Mouse (Mus musculus): ENCODE data around the gene 2310057J18Rik. TPM values are rescaled to one million over a fixed set of nuclear protein-coding genes. Genes with fewer than 3 reads are reported as not detected.
"Not testable (repeated sequence)": the region's sequence is repeated elsewhere in the genome, so short reads cannot be mapped to it uniquely, and the experiment has no call there.

2310057J18Rik gene
- not detected for total RNA-seq (2021)
- long read RNA-seq = 0 reads

GRCm38 (mm10) chr10:28986203-28986602 lies at the start of gene 2310057J18Rik:
2310057J18Rik (minus strand) TSS chr10:28986303.
- no peak for DNase-seq (ENCODE audit: low spot score in 2 of 2)

GRCm38 (mm10) chr10:29029960-29030359 lies 43.9 kb upstream of the 2310057J18Rik start:
- DNase-seq (ENCODE audit: low spot score in 2 of 2) = not testable (repeated sequence)

- DNase-seq (ENCODE audit: low spot score in 2 of 2) = no peak
Observed at GRCm38 (mm10) chr10:29019496-29020270, 33.6 kb upstream of the 2310057J18Rik start.

DNA sequence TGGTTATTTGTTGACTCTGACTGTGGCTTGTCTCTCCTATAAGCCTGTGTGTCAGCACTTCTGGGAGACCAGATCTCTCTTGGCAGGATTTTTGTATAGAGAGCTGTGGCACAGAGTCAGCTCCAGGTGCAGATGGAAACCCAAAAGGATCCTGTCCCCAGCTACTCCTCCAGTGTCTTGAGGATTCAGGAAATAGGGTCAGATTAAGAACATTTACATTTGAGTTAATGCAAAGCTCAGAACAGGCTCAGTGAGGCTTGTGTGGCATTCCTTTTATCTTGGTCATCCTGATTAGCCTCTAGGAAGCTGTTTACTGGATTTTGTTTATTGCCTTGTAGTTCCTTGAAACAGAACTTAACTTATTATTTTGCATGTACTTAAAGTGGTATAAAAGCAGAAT lies 11.7 kb upstream of the 2310057J18Rik start:
- no peak for DNase-seq (ENCODE audit: low spot score in 2 of 2)

- DNase-seq (ENCODE audit: low spot score in 2 of 2) = no peak
Observed at GRCm38 (mm10) chr10:28988990-28989389, 2.9 kb upstream of the 2310057J18Rik start.

- no peak for DNase-seq (ENCODE audit: low spot score in 2 of 2)
Observed at GRCm38 (mm10) chr10:28968189-28968588, 17.9 kb downstream of the 2310057J18Rik start.

GRCm38 (mm10) chr10:28955138-28955537 lies 31.0 kb downstream of the 2310057J18Rik start:
- peak; percentile 72 to 77 for DNase-seq (ENCODE audit: low spot score in 2 of 2)

GRCm38 (mm10) chr10:28954515-28954914 lies 31.6 kb downstream of the 2310057J18Rik start:
- no peak for DNase-seq (ENCODE audit: low spot score in 2 of 2)

Other genes starting within 250 kb of the 2310057J18Rik start
- 100 to 1,000 TPM; 171 to 188 TPM for gene Soga3, start 157.5 kb upstream of the 2310057J18Rik start, total RNA-seq (2021)
- 10 to 100 TPM; 20.5 to 36.9 TPM for gene Gm49353, start 212.7 kb upstream of the 2310057J18Rik start, total RNA-seq (2021)
- 10 to 100 TPM; 93.0 to 95.5 TPM for gene 9330159F19Rik, start 225.3 kb upstream of the 2310057J18Rik start, total RNA-seq (2021)